Mouse (Mus musculus) intestine, embryonic 16.5 days (tissue): ENCODE measurements at regions not wholly inside any gene's neighbourhood (a gene's known extent, or its start where the extent isn't known, plus 50 kb on each side); places are given as distances from the start of the nearest gene placed in this dataset.

ENCODE experiments used
- ATAC-seq: fragments of 200-750 bp; cut with Nextera tagmentation; 2 replicates; pipeline ENCODE4 v1.8.0; 2017; ENCODE audit warnings: moderate TSS enrichment, moderate library complexity
- H3K27ac ChIP-seq: fragments of 300-500 bp; sonication (generic); 2 replicates; pipeline ENCODE4 v1.5.1; 2014; ENCODE audit warnings: mild to moderate bottlenecking, low read length
- H3K27me3 ChIP-seq: fragments of 300-500 bp; sonication (generic); replicated peaks from 2 replicates; pipeline ENCODE4 v1.6.1; 2014; ENCODE audit warnings: low read length, control low read depth, mixed read lengths; ENCODE audit not compliant: control insufficient read depth, insufficient read depth
- H3K36me3 ChIP-seq: fragments of 300-500 bp; sonication (generic); 2 replicates; pipeline ENCODE4 v1.6.1; 2014; ENCODE audit warnings: low read length, control low read depth; ENCODE audit not compliant: control insufficient read depth, insufficient read depth
- H3K4me1 ChIP-seq: fragments of 300-500 bp; sonication (generic); 2 replicates; pipeline ENCODE4 v1.6.1; 2014; ENCODE audit warnings: low read length, control low read depth, mixed read lengths; ENCODE audit not compliant: control insufficient read depth, insufficient read depth
- H3K4me2 ChIP-seq: fragments of 300-500 bp; sonication (generic); 2 replicates; pipeline ENCODE4 v1.6.1; 2014; ENCODE audit warnings: low read depth, low read length, control low read depth
- H3K4me3 ChIP-seq: fragments of 300-500 bp; sonication (generic); 2 replicates; pipeline ENCODE4 v1.5.1; 2014; ENCODE audit warnings: mild to moderate bottlenecking, low read length
- H3K9ac ChIP-seq: fragments of 300-500 bp; sonication (generic); 2 replicates; pipeline ENCODE4 v1.6.1; 2014; ENCODE audit warnings: low read depth, low read length
- H3K9me3 ChIP-seq: fragments of 300-500 bp; sonication (generic); 2 replicates; pipeline ENCODE4 v1.6.1; 2016; ENCODE audit warnings: low read length, control low read depth; ENCODE audit not compliant: control insufficient read depth
- WGBS: fragments of 180-500 bp; shearing (Covaris S2); extraction: QIAGEN DNeasy Blood & Tissue Kit; methylation state at CpG from one replicate; pipeline ENCODE4 v1.1.7; 2014; 5-methylcytosine and 5-hydroxymethylcytosine counted together

- Histone ChIP-seq H3K4me3 (no peak overlapping the region), H3K9ac (no peak overlapping the region), H3K36me3 (no peaks in the 10 kb centered on the region), H3K4me1 (peaks cover 5% of the 10 kb centered on the region), H3K4me2 (no peak overlapping the region), H3K27me3 (no peaks in the 10 kb centered on the region), H3K9me3 (no peaks in the 10 kb centered on the region), H3K27ac (no peak overlapping the region)
- WGBS: 86% methylated on average over 17 of the region's 17 CpGs
- ATAC-seq: no peak
Measured at GRCm38 (mm10) chr5:64676214-64676945, 126.8 kb upstream of the Klf3 start.

- Histone ChIP-seq H3K4me2 (no peak overlapping the region), H3K9ac (no peak overlapping the region), H3K9me3 (no peaks in the 10 kb centered on the region), H3K4me1 (peaks cover 6% of the 10 kb centered on the region), H3K36me3 (no peaks in the 10 kb centered on the region), H3K27me3 (no peaks in the 10 kb centered on the region), H3K4me3 (no peak overlapping the region), H3K27ac (no peak overlapping the region)
- 90% methylated on average over 8 of the region's 8 CpGs for WGBS
- ATAC-seq: no peak
Measured at GRCm38 (mm10) chr5:64676946-64677588, 126.1 kb upstream of the Klf3 start.

GRCm38 (mm10) chr5:64678706-64679105 is 124.5 kb upstream of the Klf3 start:
- no peak overlapping the region for H3K27ac ChIP-seq
- no peak overlapping the region for H3K9ac ChIP-seq
- H3K4me2 ChIP-seq: no peak overlapping the region
- no peaks in the 10 kb centered on the region for H3K9me3 ChIP-seq
- ATAC-seq: no peak
- H3K4me1 ChIP-seq: peaks cover 10% of the 10 kb centered on the region
- 90% methylated on average over 2 of the region's 2 CpGs for WGBS
- H3K27me3 ChIP-seq: no peaks in the 10 kb centered on the region
- H3K4me3 ChIP-seq: no peak overlapping the region
- no peaks in the 10 kb centered on the region for H3K36me3 ChIP-seq

- H3K27ac ChIP-seq: no peak overlapping the region
- no peaks in the 10 kb centered on the region for H3K36me3 ChIP-seq
- H3K4me2 ChIP-seq: no peak overlapping the region
- no peaks in the 10 kb centered on the region for H3K27me3 ChIP-seq
- H3K9me3 ChIP-seq: no peaks in the 10 kb centered on the region
- H3K9ac ChIP-seq: no peak overlapping the region
- peaks cover 10% of the 10 kb centered on the region for H3K4me1 ChIP-seq
- H3K4me3 ChIP-seq: no peak overlapping the region
- WGBS: 68% methylated on average over 18 of the region's 18 CpGs
- no peak for ATAC-seq
Measured at GRCm38 (mm10) chr5:64679996-64680625, 123.1 kb upstream of the Klf3 start.

- ATAC-seq: no peak
- Histone ChIP-seq H3K4me3 (no peak overlapping the region), H3K4me1 (peaks cover 10% of the 10 kb centered on the region), H3K27ac (no peak overlapping the region), H3K4me2 (no peak overlapping the region), H3K9ac (no peak overlapping the region), H3K36me3 (no peaks in the 10 kb centered on the region), H3K27me3 (no peaks in the 10 kb centered on the region), H3K9me3 (no peaks in the 10 kb centered on the region)
- 82% methylated on average over 5 of the region's 5 CpGs for WGBS
Measured at GRCm38 (mm10) chr5:64681161-64681560, 122.0 kb upstream of the Klf3 start.

- no peaks in the 10 kb centered on the region for H3K27me3 ChIP-seq
- peaks cover 10% of the 10 kb centered on the region for H3K4me1 ChIP-seq
- no peak for ATAC-seq
- no peaks in the 10 kb centered on the region for H3K9me3 ChIP-seq
- H3K4me3 ChIP-seq: no peak overlapping the region
- H3K4me2 ChIP-seq: no peak overlapping the region
- no peak overlapping the region for H3K27ac ChIP-seq
- 66% methylated on average over 7 of the region's 7 CpGs for WGBS
- no peak overlapping the region for H3K9ac ChIP-seq
- H3K36me3 ChIP-seq: no peaks in the 10 kb centered on the region
Measured at GRCm38 (mm10) chr5:64682326-64682845, 120.8 kb upstream of the Klf3 start.

- ATAC-seq: no peak
- WGBS: 89% methylated on average over 4 of the region's 4 CpGs
Measured at GRCm38 (mm10) chr5:64683419-64683818, 119.8 kb upstream of the Klf3 start.

GRCm38 (mm10) chr5:64684275-64684674 is 118.9 kb upstream of the Klf3 start:
- no peak overlapping the region for H3K4me3 ChIP-seq
- H3K27me3 ChIP-seq: no peaks in the 10 kb centered on the region

More at GRCm38 (mm10) chr5:64683419-64683818, 119.8 kb upstream of the Klf3 start:
- Histone ChIP-seq H3K4me3 (no peak overlapping the region), H3K9ac (no peak overlapping the region), H3K4me1 (peaks cover 10% of the 10 kb centered on the region), H3K9me3 (no peaks in the 10 kb centered on the region), H3K4me2 (no peak overlapping the region), H3K27ac (no peak overlapping the region), H3K27me3 (no peaks in the 10 kb centered on the region), H3K36me3 (no peaks in the 10 kb centered on the region)

GRCm38 (mm10) chr5:64690148-64690547 is 113.0 kb upstream of the Klf3 start:
- Histone ChIP-seq H3K4me2 (no peak overlapping the region), H3K4me1 (no peaks in the 10 kb centered on the region), H3K27me3 (no peaks in the 10 kb centered on the region), H3K4me3 (no peak overlapping the region), H3K9ac (no peak overlapping the region), H3K36me3 (no peaks in the 10 kb centered on the region), H3K27ac (no peak overlapping the region), H3K9me3 (no peaks in the 10 kb centered on the region)
- WGBS: 81% methylated on average over 7 of the region's 7 CpGs
- no peak for ATAC-seq

More at GRCm38 (mm10) chr5:64684275-64684674, 118.9 kb upstream of the Klf3 start:
- no peak overlapping the region for H3K9ac ChIP-seq
- H3K27ac ChIP-seq: no peak overlapping the region
- no peaks in the 10 kb centered on the region for H3K9me3 ChIP-seq
- WGBS: 85% methylated on average over 5 of the region's 5 CpGs
- no peak for ATAC-seq
- H3K4me1 ChIP-seq: peaks cover 10% of the 10 kb centered on the region
- H3K36me3 ChIP-seq: no peaks in the 10 kb centered on the region
- no peak overlapping the region for H3K4me2 ChIP-seq
